ENCODE assay signal across 8 mouse cellular contexts in the genomic region with DNA sequence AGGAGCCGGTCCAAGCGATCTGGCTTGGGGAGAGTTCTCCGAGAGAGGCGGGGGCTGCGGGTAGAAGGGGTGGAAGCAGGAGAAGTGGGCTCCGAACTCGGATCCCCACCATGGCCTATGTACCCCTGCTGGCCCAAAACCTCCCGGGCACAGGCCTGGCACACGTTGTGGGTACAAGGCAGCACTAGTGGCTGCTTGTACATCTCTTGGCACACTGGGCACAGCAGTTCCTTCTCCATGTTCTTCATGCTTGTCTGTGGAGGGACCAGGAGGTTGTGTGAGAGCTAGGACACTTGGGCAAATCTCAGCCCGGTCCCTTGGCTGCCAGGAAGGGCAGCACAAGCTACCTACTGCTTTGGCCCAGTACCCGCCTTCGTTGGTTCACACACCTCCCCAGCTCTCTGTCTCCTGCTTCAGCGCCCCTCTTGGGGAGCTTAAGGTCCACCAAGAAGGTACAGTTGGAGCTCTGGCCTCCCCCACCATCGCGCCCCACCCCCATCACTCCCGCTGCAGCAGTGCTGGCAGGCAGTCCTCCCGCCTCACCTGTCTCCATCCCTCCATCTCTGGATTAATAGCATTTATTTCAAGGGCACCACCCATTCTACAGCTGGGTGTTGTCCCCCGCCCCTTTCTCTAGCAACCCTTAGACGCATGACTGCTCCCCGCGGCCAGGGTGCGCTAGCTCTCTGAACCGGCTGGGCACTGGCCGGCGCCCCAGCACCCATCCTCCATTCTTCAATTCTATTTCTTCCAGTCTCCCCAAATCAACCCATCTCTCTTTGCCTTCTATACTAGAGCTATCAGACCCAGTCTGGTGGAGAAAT. TPM values are rescaled to one million over a fixed set of nuclear protein-coding genes. Genes with fewer than 3 reads are reported as not detected.
A peak's percentile ranks its signal among the peaks of the same experiment; 100 is the strongest.
DNase-seq lines count a peak whose midpoint lies in the region; ATAC-seq and TF ChIP-seq lines count a peak whose summit lies in the region.

No protein-coding gene starts in this region.

- H3K27ac ChIP-seq in heart, embryonic 11.5 days (ENCODE audit: low read depth, low read length) = no peak overlapping the region
- peak overlapping the region; percentile 74 for H3K27ac ChIP-seq in forebrain, embryonic 11.5 days (ENCODE audit: low read depth, low read length)

- H3K4me3 ChIP-seq in heart, embryonic 11.5 days (ENCODE audit: low read depth, low read length) = peak overlapping the region; percentile 44
- 0 out of 2 replicates have a peak overlapping the region, but pooled peaks have one; percentile 18 for H3K4me3 ChIP-seq in G1E (ENCODE audit: low read depth, low read length)
- peak overlapping the region; percentile 78 for H3K4me3 ChIP-seq in forebrain, embryonic 11.5 days (ENCODE audit: low read depth, low read length)

- 10% methylated on average over 25 of the region's 25 CpGs for WGBS in heart, embryonic 11.5 days (ENCODE audit: insufficient replicate concordance)
- 11% methylated on average over 25 of the region's 25 CpGs for WGBS in forebrain, embryonic 11.5 days

- H3K9me3 ChIP-seq in heart, embryonic 11.5 days (replicated peaks; ENCODE audit: control insufficient read depth, low read length) = no peaks in the 10 kb centered on the region
- no peaks in the 10 kb centered on the region for H3K9me3 ChIP-seq in G1E (replicated peaks)
- H3K9me3 ChIP-seq in forebrain, embryonic 11.5 days (ENCODE audit: control insufficient read depth, low read length) = no peaks in the 10 kb centered on the region

- H3K4me2 ChIP-seq in heart, embryonic 11.5 days = peak overlapping the region; percentile 75
- peak overlapping the region; percentile 79 for H3K4me2 ChIP-seq in forebrain, embryonic 11.5 days (ENCODE audit: low read depth, low read length, severe bottlenecking)

- no peak overlapping the region for H3K9ac ChIP-seq in heart, embryonic 11.5 days (ENCODE audit: low read depth, low read length)
- peak overlapping the region; percentile 47 for H3K9ac ChIP-seq in forebrain, embryonic 11.5 days (ENCODE audit: low read length)

- peaks cover 22% of the 10 kb centered on the region for H3K4me1 ChIP-seq in heart, embryonic 11.5 days (ENCODE audit: control insufficient read depth, insufficient read depth, low read length)
- peaks cover 48% of the 10 kb centered on the region for H3K4me1 ChIP-seq in G1E (ENCODE audit: insufficient read depth, low read depth, low read length)
- peaks cover 24% of the 10 kb centered on the region for H3K4me1 ChIP-seq in forebrain, embryonic 11.5 days (replicated peaks; ENCODE audit: control insufficient read depth, insufficient read depth, low read length)

- H3K27me3 ChIP-seq in heart, embryonic 11.5 days (ENCODE audit: control insufficient read depth, insufficient read depth, low read length) = peaks cover 21% of the 10 kb centered on the region
- peaks cover 29% of the 10 kb centered on the region for H3K27me3 ChIP-seq in G1E (ENCODE audit: insufficient read depth, low read length)
- H3K27me3 ChIP-seq in forebrain, embryonic 11.5 days (ENCODE audit: control insufficient read depth, insufficient read depth, low read length) = no peaks in the 10 kb centered on the region

- H3K36me3 ChIP-seq in heart, embryonic 11.5 days (ENCODE audit: control insufficient read depth, insufficient read depth, low read length) = no peaks in the 10 kb centered on the region; the same call in 1 of the 2 replicates
- peaks cover 21% of the 10 kb centered on the region for H3K36me3 ChIP-seq in G1E (replicated peaks)
- no peaks in the 10 kb centered on the region; the same call in 1 of the 2 replicates for H3K36me3 ChIP-seq in forebrain, embryonic 11.5 days (ENCODE audit: control insufficient read depth, insufficient read depth, low read length)

- TF ChIP-seq CTCF in G1E (IDR thresholded peaks at IDR 0.05; ENCODE audit: low read depth, low read length) = no peak

- DNase-seq in heart, postnatal 36 days = no peak
- DNase-seq in G1E (ENCODE audit: low spot score) = no peak
- DNase-seq in forebrain, embryonic 11.5 days (ENCODE audit: low spot score) = no peak
- DNase-seq in kidney, adult 8-10 months = peak; percentile 49 to 56
- DNase-seq in lung, postnatal 4 days = peak; percentile 60 to 61
- peak; percentile 49 for DNase-seq in thymus, postnatal 14 days
- DNase-seq in gastrocnemius, postnatal 36 days = no peak

- intact Hi-C loops in heart, postnatal 36 days (cut with DNase I) = no loop called here
- intact Hi-C loops in gastrocnemius, postnatal 36 days (cut with DNase I) = no loop called here

- no peak for ATAC-seq in heart, embryonic 11.5 days (replicated peaks; ENCODE audit: insufficient number of reproducible peaks, low FRiP score, low TSS enrichment)
- ATAC-seq in G1E (ENCODE audit: extremely low read depth, insufficient number of reproducible peaks, low FRiP score, poor library complexity, severe bottlenecking) = no peak
- ATAC-seq in forebrain, embryonic 11.5 days (replicated peaks; ENCODE audit: low FRiP score) = peak; percentile 22; the same call in 1 of the 2 replicates

RNA-seq across cellular contexts. Expression of a gene that starts 1.4 kb away (rescaled TPM):
- polyA plus RNA-seq in heart, embryonic 11.5 days (2014; fragmentation: Nextera tagmentation; extraction: Ambion mirVana) = 248 and 274 TPM in 2 replicates
- 10 to 100 TPM; 82.3 to 87.0 TPM for total RNA-seq in heart, postnatal 36 days (2021)
- total RNA-seq in G1E (2014; fragmentation: Nextera tagmentation) = 105 and 132 TPM in 2 replicates
- total RNA-seq in G1E (2017) = 86.4 and 106 TPM in 2 replicates
- 145 and 167 TPM in 2 replicates for polyA plus RNA-seq in G1E (2012)
- 237 and 252 TPM in 2 replicates for polyA plus RNA-seq in forebrain, embryonic 11.5 days (2014; fragmentation: Nextera tagmentation; extraction: Ambion mirVana)
- total RNA-seq in gastrocnemius, postnatal 36 days (2021) = 10 to 100 TPM; 58.3 to 63.3 TPM

RNA-seq across cellular contexts. Expression of a gene that starts 1.7 kb away (rescaled TPM):
- polyA plus RNA-seq in heart, embryonic 11.5 days (2014; fragmentation: Nextera tagmentation; extraction: Ambion mirVana) = 0.56 and 1.1 TPM in 2 replicates
- under 1 TPM; 0.42 to 0.62 TPM for total RNA-seq in heart, postnatal 36 days (2021)
- total RNA-seq in G1E (2014; fragmentation: Nextera tagmentation) = 1.8 and 10.1 TPM in 2 replicates
- 0.64 and 0.76 TPM in 2 replicates for total RNA-seq in G1E (2017)
- polyA plus RNA-seq in G1E (2012) = 2.7 and 2.8 TPM in 2 replicates
- polyA plus RNA-seq in forebrain, embryonic 11.5 days (2014; fragmentation: Nextera tagmentation; extraction: Ambion mirVana) = 11.9 and 13.5 TPM in 2 replicates
- total RNA-seq in gastrocnemius, postnatal 36 days (2021) = under 1 TPM; 0.15 to 0.17 TPM

RNA-seq across cellular contexts. Expression of a gene that starts 14.8 kb away (rescaled TPM):
- 83.1 and 94.1 TPM in 2 replicates for polyA plus RNA-seq in heart, embryonic 11.5 days (2014; fragmentation: Nextera tagmentation; extraction: Ambion mirVana)
- 10 to 100 TPM; 50.0 to 52.3 TPM for total RNA-seq in heart, postnatal 36 days (2021)
- total RNA-seq in G1E (2014; fragmentation: Nextera tagmentation) = 13.2 and 13.5 TPM in 2 replicates
- 47.7 and 54.5 TPM in 2 replicates for total RNA-seq in G1E (2017)
- 178 and 207 TPM in 2 replicates for polyA plus RNA-seq in G1E (2012)
- polyA plus RNA-seq in forebrain, embryonic 11.5 days (2014; fragmentation: Nextera tagmentation; extraction: Ambion mirVana) = 79.0 and 83.9 TPM in 2 replicates
- total RNA-seq in gastrocnemius, postnatal 36 days (2021) = 10 to 100 TPM; 16.6 to 23.2 TPM

RNA-seq across cellular contexts. Expression of a gene that starts 15.5 kb away (rescaled TPM):
- polyA plus RNA-seq in heart, embryonic 11.5 days (2014; fragmentation: Nextera tagmentation; extraction: Ambion mirVana) = 0.21 and 0.53 TPM in 2 replicates
- under 1 TPM; 0.14 to 0.46 TPM for total RNA-seq in heart, postnatal 36 days (2021)
- 0.34 TPM in 1 of 2 replicates, not detected in the other for total RNA-seq in G1E (2014; fragmentation: Nextera tagmentation)
- total RNA-seq in G1E (2017) = 0.06 and 0.16 TPM in 2 replicates
- not detected in 2 replicates for polyA plus RNA-seq in G1E (2012)
- 2.0 and 3.4 TPM in 2 replicates for polyA plus RNA-seq in forebrain, embryonic 11.5 days (2014; fragmentation: Nextera tagmentation; extraction: Ambion mirVana)
- under 1 TPM; 0.20 TPM for total RNA-seq in gastrocnemius, postnatal 36 days (2021)

RNA-seq across cellular contexts. Expression of a gene that starts 17.5 kb away (rescaled TPM):
- 144 and 145 TPM in 2 replicates for polyA plus RNA-seq in heart, embryonic 11.5 days (2014; fragmentation: Nextera tagmentation; extraction: Ambion mirVana)
- 10 to 100 TPM; 58.0 to 60.0 TPM for total RNA-seq in heart, postnatal 36 days (2021)
- total RNA-seq in G1E (2014; fragmentation: Nextera tagmentation) (42.6 and 54.5 TPM in 2 replicates), G1E (2017) (82.5 and 100 TPM in 2 replicates)
- polyA plus RNA-seq in G1E (2012) = 311 and 404 TPM in 2 replicates
- 194 and 213 TPM in 2 replicates for polyA plus RNA-seq in forebrain, embryonic 11.5 days (2014; fragmentation: Nextera tagmentation; extraction: Ambion mirVana)
- total RNA-seq in gastrocnemius, postnatal 36 days (2021) = 10 to 100 TPM; 40.2 to 41.0 TPM

Comparison
In these comparisons a context has a peak if more than half of its experiments do, and no peak if none do; other contexts are left out.
1. H3K4me3 ChIP-seq: peak in every context shown above with its lines; median percentile 78 in forebrain, embryonic 11.5 days; 44 in heart, embryonic 11.5 days; 18 in G1E.
2. DNase-seq: peak in kidney, adult 8-10 months (2 of 2), lung, postnatal 4 days (2 of 2) and thymus, postnatal 14 days (single experiment); none in heart, postnatal 36 days (0 of 2), G1E (single experiment), forebrain, embryonic 11.5 days (single experiment) and gastrocnemius, postnatal 36 days (0 of 2).